Mouse (Mus musculus) splenic B cell, adult 2 months (primary cell): Measurements from ENCODE around the gene Pxk.
"Not testable (repeated sequence)": the region's sequence is repeated elsewhere in the genome, so short reads cannot be mapped to it uniquely, and the experiment has no call there.

Source experiments
- DNase-seq: peaks from one replicate; pipeline ENCODE4 v3.0.0-alpha.2; 2011; ENCODE audit warnings: low read depth, low spot score
- H3K27me3 ChIP-seq: 2 replicates; pipeline ENCODE4 v1.6.1; 2012; ENCODE audit warnings: mild to moderate bottlenecking, low read length, moderate library complexity, mixed read lengths; ENCODE audit not compliant: control insufficient read depth, poor library complexity, insufficient read depth, severe bottlenecking
- H3K36me3 ChIP-seq: 2 replicates; pipeline ENCODE4 v1.6.1; 2012; ENCODE audit warnings: mild to moderate bottlenecking, low read length, moderate library complexity, mixed read lengths; ENCODE audit not compliant: control insufficient read depth, poor library complexity, insufficient read depth, severe bottlenecking

The Pxk gene

DNA sequence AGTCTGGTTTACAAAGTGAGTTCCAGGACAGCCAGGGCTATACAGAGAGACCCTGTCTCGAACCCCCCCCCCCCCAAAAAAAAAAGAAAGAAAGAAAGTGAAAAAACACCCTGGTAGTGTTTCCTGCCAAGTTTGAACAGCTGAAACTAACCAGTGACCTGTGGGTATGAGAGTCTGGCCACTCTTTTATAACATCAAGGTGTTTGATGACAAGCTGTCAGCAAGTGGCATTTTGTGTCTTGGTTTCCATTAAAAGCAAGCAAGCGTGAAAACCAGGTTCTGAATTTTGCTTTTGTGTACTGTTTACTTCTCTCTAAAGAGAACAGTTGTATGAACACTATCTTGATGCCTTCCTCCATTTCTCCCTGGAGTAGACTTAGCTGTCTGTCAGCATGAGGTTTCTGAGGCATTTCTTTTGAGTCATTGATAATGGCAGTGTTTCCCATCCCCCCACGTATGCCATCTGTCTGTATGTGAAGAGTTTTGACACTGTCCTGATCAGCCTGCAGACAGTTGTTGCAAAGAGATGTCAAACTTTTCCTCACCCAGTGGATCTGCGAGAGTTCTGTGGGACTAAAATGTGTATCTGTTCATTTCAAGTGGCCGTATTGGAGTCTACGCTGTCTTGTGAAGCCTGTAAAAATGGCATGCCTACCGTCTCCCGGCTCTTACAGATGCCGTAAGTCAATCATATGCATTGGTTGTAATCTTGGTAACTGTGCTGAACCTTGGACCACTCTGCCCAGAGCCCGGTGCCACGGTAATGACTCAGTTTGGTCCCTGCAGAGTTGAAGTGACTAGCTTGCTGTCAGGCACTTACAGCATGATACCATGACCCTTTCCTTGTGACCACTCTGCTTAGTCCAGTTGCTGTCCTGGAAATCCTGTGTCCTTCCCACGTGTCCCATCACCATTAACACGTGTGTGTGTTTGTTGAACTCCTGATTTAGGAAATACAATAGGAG lies 47.9 kb downstream of the Pxk start:
- Histone ChIP-seq H3K27me3 (no peaks in the 10 kb centered on the region), H3K36me3 (peaks cover 35% of the 10 kb centered on the region)
- DNase-seq, result no peak

DNA sequence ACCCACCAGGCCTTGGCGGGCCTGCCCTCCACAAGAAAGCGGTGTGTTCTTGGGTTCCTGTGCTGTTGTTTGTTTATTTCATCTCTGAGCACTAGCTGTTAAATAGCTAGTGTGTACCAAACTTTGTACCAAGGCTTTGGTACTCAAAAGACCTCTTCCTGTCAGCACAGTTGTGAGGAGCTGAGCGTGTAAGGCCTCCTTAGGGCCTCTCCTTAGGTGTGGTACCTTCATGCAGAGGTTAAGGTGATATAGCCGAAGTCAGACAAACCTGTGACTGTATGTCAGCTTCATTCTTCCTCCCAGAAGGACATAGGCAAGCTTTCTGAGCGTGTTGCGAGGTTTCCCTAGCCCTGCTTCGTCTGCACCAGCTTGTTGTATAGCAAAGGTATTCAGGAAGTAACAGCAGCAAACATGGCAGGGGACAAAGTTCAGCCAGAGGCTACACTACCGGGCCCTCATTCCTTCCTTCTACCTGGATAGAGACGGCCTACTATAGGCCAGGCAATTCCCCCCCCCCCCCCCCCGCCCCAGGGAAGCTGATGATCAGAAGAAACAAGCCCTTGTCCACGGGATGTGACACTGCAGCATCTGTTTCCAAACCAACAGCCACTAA lies 48.7 kb downstream of the Pxk start:
- H3K36me3 ChIP-seq, result peaks cover 37% of the 10 kb centered on the region
- DNase-seq, result no peak
- H3K27me3 ChIP-seq, result no peaks in the 10 kb centered on the region

- DNase-seq, result no peak
- Histone ChIP-seq H3K27me3 (no peaks in the 10 kb centered on the region), H3K36me3 (peaks cover 29% of the 10 kb centered on the region)
Measured at GRCm38 (mm10) chr14:8148842-8149241, 50.8 kb downstream of the Pxk start.

DNA sequence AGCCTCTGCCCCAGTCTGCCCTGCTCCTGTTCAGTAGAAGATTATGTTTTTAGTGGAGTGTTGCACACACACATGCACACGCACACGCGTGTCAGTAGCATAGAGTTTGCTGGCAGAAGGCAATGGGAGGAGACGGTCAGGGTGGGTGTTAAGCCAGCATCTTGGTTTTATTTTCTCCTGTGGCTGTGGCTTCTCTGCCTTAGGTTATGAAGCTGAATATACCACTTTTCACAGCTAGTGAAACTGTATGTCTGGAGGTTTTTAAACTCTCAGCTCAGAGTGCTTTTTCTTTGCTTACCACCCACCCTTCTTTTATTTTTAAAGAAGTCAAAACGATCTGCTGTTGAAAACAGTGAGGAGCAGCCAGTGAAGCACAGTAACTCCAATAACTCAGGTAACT lies 53.7 kb downstream of the Pxk start:
- H3K27me3 ChIP-seq, result no peaks in the 10 kb centered on the region
- DNase-seq, result no peak

DNA sequence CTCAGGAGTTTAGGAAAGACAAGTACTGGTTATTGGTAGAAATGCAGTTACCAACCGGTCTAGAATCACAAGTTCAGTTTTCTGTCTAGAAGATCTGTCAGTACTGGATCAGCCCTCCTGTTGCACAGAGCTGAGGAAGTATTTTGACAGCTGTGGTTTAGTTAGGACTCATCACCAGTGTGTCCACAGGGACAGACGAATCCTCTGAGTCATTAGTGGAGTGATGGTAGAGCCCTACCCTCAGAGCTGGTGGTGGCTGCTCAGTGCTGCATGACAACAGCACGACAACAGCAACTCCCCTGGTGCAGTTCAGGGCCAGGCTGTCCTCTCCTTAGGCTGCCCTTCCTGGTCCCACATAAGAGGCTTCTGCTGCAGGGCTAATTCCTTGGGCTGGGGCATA lies 56.1 kb downstream of the Pxk start:
- Histone ChIP-seq H3K36me3 (peaks cover 11% of the 10 kb centered on the region; the same call in 1 of the 2 replicates), H3K27me3 (no peaks in the 10 kb centered on the region)
- no peak for DNase-seq

More for the DNA sequence above, 53.7 kb downstream of the Pxk start:
- H3K36me3 ChIP-seq, result peaks cover 21% of the 10 kb centered on the region

DNA sequence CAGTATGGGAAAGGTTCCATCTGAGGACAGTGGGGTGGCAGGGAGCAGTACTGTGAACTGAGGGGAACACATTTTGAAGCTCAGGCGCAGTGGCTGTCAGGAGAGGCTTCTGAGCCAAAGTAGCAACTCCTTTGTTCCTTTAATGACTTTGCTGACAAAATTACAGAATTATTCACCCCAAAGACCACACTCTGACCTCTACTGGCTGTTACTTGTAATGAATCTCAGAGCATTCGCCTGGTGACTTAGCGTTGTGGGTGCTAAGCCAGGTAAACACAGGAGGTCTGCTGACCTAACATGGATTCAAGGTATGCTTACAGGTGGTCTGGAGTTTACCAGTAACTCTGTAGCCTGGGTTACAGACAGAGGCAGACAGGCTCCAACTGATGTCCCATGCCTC lies 58.9 kb downstream of the Pxk start:
- Histone ChIP-seq H3K27me3 (no peaks in the 10 kb centered on the region), H3K36me3 (peaks cover 17% of the 10 kb centered on the region)
- DNase-seq, result peak; percentile 69

GRCm38 (mm10) chr14:8158721-8159120 lies 60.7 kb downstream of the Pxk start:
- no peaks in the 10 kb centered on the region for H3K27me3 ChIP-seq
- peaks cover 25% of the 10 kb centered on the region for H3K36me3 ChIP-seq
- DNase-seq, result no peak

DNA sequence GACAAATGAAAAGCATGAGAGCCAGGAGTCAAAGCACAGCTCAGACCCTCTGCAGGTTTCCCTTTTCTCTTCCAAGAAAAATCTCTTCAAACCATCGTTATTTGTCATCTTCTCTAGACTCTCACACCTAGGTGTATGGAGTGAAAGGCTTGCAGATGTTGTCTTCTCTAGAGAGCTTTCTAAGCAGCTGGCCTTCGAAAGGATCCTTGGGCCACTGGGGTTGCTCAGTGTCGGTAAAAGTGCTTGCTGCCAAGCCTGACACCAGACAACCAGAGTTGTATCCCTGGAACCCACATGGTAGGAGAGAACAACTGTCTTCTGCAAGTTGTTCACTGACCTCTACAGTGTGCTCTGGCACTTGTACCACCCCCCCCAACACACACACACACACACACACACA lies 61.1 kb downstream of the Pxk start:
- Histone ChIP-seq H3K27me3 (no peaks in the 10 kb centered on the region), H3K36me3 (peaks cover 29% of the 10 kb centered on the region)
- no peak for DNase-seq

DNA sequence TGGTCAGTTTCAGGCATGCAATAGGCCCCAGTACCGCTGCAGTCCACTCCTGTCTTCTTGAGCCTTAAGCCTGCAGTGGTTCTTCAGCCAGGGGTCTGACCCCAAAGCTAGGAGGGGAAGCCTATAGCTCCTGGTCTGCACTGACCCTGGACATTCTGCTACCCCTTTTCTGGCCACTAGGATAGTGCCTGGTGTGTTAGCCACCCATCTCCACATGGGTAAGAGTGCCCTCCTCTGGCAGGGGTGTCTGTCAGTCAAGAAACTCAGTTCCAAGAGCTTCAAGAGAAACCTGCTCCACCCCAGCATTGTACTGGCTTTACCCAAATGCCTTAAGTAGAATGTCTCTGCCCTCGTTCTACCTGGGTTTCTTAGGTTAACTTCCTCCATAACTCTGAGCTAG lies 63.8 kb downstream of the Pxk start:
- DNase-seq, result peak; percentile 66
- no peaks in the 10 kb centered on the region for H3K27me3 ChIP-seq
- peaks cover 35% of the 10 kb centered on the region for H3K36me3 ChIP-seq

DNA sequence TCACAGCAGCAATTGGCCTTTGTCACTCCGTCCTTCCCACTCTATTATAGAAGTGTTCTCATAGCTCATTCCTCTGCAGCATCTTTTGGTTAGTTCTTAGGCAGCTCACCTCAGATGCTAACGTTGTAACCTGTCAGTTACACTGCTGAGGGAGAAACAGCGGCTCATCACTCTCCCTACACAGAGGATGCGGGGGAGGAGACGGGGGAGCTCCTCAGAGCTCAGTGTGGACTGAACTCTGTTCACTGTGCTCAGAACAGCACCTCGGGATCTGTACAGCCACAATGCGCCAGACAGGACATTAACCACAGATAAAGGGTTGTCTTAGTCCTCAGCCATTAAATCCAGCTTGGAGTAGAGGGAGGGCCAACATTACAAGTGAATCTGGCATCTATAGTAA lies 66.5 kb downstream of the Pxk start:
- DNase-seq, result no peak
- no peaks in the 10 kb centered on the region for H3K27me3 ChIP-seq
- peaks cover 45% of the 10 kb centered on the region for H3K36me3 ChIP-seq

DNA sequence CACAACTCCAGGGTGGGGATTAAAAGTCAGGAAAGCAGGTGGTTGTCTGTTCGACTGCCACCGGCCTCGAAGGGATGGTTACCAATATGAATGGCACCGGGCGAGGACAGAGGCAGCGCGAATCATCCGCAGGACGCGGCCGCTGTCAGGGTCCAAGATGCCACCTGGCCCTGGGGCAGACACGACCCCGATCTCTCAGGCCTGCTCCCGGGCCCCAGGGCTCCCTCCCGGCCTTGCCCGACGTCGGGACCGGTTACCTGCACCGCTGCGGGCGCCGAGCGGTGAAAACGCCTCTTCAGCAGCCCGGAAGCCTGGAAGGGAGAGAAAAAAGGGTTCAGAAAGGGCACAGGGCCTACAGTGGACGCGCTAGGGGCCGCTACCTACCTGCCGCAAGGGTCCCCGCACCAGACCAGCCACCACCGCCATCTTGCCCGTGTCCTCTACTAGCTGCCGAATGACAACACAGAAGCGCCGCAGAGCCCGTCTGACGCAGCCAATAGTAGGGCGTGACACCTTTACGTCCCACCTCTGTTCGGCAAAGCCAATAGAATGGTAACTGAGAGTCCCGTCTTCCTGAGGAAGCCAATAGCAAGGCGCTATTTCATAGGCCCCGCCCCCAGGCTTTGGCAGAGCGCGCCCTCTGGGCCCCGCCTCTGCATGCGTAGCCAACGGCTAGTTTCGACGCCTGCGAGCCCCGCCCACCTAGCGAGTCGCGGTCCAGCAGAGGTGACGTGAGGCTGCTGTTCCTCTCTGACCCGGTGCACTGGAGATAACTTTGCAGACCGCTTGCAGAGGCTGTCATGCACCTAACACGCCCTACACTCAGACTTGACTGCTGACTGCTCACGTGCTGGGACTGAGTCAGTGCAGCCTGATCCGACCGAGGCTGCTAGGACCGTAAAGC lies 74.7 kb downstream of the Pxk start, which contains the start of gene Pdhb:
Gene Pdhb (minus strand): TSS at position 519 of the 904 bp plus-strand sequence.
- Histone ChIP-seq H3K36me3 (peaks cover 12% of the 10 kb centered on the region), H3K27me3 (no peaks in the 10 kb centered on the region)
- peak; percentile 99 for DNase-seq

GRCm38 (mm10) chr14:8173542-8174250 lies 75.7 kb downstream of the Pxk start:
- H3K27me3 ChIP-seq, result not testable (repeated sequence)
- DNase-seq, result peak; percentile 84

GRCm38 (mm10) chr14:8174634-8175033 lies 76.6 kb downstream of the Pxk start:
- Histone ChIP-seq H3K36me3 (peaks cover 2% of the 10 kb centered on the region; the same call in 1 of the 2 replicates), H3K27me3 (no peaks in the 10 kb centered on the region)
- DNase-seq, result no peak

More at GRCm38 (mm10) chr14:8173542-8174250, 75.7 kb downstream of the Pxk start:
- H3K36me3 ChIP-seq, result not testable (repeated sequence)

GRCm38 (mm10) chr14:8176251-8176650 lies 78.2 kb downstream of the Pxk start:
- DNase-seq, result no peak
- H3K27me3 ChIP-seq, result no peaks in the 10 kb centered on the region
- no peaks in the 10 kb centered on the region for H3K36me3 ChIP-seq
